Mouse (Mus musculus): ENCODE results near the gene Map1lc3b. TPM values are rescaled to one million over a fixed set of nuclear protein-coding genes. Genes with fewer than 3 reads are reported as not detected.
"Not testable (repeated sequence)": the region's sequence is repeated elsewhere in the genome, so short reads cannot be mapped to it uniquely, and the experiment has no call there.

The Map1lc3b gene
- total RNA-seq, 2 experiments from 2014 or later = 177 to 185 TPM

DNA sequence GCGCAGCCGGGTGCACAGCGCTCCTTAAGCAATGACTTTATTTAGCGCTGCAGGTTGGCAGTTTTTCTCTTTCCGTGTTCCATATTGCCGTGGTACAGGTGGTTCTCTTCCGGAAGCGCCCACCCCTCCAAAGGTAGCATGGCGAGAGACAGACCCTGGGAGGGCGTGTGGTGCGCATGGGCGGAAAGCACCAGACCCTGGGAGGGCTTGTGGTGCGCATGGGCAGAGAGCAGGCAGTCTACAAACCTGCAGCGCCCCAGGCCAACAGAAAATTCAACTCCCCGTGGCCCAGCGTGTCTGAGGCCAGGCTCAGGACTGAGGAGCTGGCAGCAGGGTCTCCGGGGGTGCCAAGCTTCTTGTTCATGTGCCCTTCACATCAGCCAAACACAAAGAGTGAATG, 19.4 kb upstream of the Map1lc3b start:
- no peak for DNase-seq (ENCODE audit: low spot score in 2 of 2)

DNA sequence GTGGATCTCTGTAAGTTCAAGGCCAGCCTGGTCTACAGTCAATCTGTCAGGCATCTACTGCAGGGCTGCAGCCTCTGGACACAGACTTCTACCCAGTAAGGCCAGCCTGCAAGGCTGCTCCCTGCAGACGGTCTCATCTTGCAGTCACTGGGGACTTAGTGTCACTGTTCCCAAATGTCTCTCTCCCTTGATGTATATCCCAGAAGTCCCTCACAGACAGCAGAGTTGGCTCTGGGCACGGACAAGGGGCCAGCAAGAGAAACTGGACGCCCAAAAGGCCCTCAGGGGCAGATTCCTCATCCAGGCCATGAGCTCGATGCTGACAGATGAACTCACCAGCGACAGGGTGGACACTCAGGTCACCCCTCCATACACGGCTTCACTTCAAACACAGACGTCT, 18.0 kb upstream of the Map1lc3b start:
- DNase-seq (ENCODE audit: low spot score in 2 of 2) = no peak

DNA sequence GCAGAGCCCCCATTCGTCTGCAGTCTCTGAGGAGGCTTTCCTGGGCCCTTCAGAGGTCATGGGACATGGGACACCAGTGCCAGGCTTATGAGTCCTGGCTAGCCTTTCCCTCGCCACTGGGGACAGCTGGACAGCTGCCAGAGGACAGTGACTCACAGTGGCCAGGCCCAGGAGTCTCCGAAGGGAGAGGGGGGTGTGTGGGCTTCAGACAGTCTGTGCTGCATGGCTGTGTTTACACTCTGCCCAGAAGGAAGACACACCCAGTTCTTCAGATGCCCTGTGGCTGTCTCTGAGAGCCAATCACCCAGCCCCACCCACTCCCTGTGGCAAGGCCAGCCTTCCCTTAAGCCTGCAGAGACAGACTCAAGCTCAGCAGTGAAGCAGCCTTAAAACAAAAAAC, 16.9 kb upstream of the Map1lc3b start:
- DNase-seq (ENCODE audit: low spot score in 2 of 2) = peak; percentile 81 to 82

DNA sequence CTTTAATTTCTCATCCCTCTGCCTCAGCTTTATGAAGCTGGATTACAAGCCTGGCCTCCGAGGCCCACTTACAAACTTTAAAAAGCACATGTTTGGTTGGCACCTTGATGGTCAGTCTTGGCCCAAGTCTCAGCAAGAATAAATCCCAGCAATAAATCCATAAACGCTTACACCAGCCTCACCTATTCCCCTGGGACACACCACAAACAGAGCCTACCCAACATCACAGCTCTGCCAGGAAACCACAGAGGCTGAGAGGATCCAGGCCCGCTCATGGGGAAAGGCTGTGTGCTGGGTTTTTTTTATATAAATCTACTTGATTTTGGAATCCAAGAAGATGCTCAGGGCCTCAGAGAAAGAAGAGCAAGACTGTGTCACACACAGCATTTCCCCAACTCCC, 14.5 kb upstream of the Map1lc3b start:
- no peak for DNase-seq (ENCODE audit: low spot score in 2 of 2)

DNA sequence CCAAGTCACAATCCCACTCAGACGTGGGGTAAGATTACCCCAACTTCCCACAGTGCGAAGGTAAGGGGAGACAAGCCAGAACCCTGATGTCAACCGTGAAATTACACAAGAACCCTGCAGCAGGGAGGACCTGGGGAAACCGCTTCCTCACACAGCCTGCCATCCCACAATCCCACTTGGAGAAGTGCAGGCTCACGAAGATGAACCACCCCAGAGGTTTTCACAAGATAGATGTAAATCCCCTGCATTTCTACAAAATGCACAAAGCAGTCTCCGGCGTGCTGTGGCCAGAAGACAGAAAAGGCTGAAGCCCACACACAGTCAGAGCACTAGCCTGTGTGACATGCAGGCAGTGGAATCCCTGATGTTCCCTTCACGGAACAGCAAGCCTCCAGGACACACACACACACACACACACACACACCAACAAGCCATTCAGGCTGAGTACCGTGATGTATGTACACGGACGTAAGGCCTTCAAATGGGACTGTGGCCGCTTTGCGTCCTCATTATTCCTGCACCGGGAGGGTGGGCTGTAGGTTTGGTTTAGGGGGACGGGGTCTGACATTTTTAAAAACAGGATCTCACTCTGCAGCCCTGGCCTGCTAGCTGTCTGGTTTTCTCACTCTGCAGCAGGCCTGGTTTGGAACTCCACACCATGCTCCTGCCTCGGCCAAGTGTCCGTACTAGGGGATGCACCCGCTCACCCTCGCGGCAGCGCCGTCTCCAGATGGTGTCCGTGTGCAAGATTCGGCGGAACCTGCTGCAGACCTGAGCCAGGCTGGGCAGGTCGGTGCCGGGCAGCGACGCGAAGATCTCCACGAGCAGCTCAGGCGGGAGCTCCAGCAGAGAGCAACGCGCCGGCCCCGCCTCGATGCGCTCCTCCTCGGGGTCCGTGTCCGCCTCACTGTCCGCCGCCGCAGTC, 12.1 kb upstream of the Map1lc3b start:
- no peak for DNase-seq (ENCODE audit: low spot score in 2 of 2)

DNA sequence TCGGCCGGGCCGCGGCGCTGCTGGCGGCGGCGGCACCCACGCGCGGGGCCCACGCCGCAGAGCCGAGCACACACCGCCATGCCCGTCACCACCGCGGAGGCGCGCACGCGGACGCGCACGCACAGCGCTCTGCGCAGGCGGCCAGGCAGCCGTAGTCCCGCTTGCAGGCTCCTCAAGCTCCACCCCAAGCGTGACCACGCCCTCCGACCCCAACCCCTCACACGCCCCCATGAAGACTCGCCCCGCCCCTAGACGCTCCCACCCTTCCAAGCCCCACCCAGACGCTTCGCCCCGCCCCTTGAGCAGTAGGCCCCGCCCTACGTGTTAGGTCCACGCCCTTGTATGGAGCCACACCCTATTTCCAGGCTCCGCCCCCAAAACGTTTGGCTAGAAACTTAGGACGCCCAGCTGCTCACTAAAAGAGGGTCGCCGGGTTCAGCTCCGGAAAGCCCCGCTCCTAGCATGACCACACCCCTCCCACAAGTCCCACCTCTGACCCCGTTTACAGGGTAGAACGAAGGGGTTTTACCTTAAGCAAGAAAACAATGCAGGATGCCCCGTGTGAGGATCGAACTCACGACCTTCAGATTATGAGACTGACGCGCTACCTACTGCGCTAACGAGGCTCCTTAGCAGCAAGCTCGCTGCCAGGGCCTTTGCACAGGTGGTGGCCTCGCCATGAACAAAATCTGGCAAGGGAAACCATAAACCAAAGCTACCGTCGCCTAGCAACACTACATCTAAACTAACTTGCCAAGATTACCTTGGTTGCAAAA, 11.3 kb upstream of the Map1lc3b start, which contains the start of gene Fbxo31:
Fbxo31 (minus strand) TSS at position 131 of the 776 bp plus-strand sequence.
- peak; percentile 91 to 92 for DNase-seq (ENCODE audit: low spot score in 2 of 2)

DNA sequence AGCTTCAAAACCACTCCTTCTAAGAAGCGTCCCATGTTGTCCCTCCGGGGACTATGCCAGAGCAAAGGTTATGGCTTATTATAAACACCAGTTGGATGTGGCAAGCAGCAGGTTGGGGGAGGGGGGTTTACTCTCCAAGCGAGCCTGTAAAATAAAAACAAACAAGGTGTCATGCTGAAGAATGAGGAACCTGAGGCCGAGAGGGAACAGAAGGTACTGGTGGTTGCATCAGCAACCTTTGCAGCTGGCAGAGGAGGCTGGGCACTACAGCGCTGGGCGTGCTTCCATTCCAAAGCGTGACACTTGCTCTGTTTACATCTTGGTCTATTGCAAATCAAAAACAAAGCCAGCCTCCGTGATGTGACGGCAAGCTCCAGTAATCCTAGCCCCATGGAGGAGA, 9.7 kb upstream of the Map1lc3b start:
- DNase-seq (ENCODE audit: low spot score in 2 of 2) = no peak

DNA sequence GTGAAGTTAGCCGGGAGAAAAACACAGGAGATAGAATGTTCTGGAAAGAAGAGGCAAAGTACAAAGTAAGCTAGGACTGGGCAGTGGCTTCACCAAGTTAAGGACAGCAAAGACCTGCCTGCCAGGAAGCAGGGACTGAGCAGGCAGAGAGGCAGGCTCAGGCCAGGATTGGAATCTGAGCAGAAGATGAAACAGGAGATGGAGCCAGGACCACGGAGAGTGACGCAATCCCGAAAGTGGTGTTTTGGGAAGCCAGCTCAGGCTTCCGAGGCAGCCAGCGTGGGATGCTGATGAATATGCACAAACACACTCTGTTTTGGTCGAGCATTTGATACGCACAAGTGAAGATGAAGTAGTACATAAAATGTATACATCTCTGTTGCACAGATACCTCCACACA, 6.5 kb upstream of the Map1lc3b start:
- no peak for DNase-seq (ENCODE audit: low spot score in 2 of 2)

DNA sequence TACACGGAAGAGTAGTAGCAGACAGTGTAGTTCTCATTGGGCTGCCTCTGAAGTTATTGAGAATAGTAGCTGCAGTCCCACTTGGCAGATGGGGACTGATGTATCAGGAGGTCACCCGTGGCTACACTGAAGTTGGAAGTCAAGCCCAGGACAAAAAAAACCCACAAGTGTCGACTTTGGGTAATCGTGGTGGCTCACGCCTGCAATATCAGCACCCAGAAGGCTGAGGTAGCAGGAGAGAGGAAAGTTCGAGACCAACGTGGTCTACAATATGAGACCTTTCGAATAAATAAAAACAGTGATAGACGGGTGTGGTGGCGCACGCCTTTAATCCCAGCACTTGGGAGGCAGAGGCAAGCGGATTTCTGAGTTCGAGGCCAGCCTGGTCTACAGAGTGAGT, 5.4 kb upstream of the Map1lc3b start:
- DNase-seq (ENCODE audit: low spot score in 2 of 2) = no peak

DNA sequence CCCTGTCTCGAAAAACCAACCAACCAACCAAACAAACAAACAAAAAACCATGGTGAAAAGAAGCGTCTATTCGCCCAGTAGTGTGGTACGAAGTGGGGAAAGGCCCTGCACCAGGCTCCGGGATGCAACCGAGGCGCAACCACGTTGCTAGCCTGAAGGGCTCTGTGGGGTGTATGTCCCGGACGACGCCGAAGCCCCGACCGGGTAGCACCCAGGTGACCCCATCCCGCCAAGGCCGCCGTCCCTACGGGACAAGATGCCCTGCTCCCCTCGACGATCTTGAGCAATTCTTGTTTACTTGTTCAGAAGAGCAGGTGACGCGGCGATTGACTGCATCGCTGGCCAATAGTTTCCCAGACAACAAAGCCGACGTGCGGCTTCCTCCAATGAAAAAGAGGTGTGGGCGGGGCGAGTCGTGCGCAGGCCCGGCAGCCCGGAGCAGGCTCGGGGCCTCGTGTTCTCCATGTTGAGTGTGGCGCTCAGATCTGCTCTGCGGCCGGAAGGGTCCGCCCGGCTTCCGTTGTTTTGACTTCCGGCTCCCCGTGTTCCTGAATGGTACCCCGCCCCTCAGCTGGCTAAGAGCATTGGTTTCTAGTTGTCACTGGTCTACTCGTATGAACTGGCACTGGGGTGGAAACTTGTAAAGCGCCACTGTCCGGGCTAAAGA, 4.9 kb upstream of the Map1lc3b start:
- peak; percentile 98 to 99 for DNase-seq (ENCODE audit: low spot score in 2 of 2)

DNA sequence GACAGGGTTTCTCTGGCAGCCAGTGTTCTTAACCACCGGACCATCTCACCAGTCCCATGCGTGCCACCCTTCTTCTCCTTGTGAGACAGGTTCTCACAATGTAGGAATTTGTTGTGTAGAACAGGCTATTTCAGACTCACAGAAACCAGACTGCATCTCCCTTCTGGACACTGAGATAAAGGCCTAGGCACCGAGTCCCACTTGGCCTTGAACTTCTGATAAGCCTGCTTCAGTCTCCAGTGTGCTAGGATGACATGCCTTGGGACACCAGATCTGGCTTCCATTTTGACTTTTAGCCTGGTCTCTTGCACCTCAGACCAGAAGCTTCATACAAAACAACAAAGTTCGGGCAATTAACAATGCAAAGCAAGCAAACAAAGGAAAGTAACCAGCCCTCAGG, 1.4 kb upstream of the Map1lc3b start:
- no peak for DNase-seq (ENCODE audit: low spot score in 2 of 2)

DNA sequence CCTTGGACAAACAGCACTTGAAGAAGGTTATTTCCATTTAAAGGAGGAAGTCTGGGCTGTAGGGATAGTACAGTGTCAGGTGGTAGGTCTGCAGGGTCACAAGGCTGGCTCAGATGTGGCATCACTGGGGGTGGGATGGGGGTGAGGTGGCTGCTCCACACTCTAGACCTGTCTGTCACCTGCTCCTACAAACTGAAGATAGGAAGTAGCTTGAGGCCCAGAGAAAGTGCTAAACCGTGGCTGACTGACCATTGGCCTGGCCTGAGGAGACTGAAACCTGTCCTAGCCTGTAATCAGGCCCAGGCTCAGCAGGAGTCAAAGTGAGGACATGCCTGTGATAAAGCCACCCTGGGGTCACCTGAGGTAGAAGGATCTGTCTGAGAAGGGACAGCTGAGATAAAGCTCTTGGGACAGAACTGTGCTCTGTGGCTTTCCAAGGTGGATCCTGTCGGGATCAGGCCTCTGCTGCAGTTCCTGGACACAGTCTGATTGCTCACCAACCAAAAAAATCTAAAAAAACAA, 895 bp upstream of the Map1lc3b start:
- DNase-seq (ENCODE audit: low spot score in 2 of 2) = no peak

DNA sequence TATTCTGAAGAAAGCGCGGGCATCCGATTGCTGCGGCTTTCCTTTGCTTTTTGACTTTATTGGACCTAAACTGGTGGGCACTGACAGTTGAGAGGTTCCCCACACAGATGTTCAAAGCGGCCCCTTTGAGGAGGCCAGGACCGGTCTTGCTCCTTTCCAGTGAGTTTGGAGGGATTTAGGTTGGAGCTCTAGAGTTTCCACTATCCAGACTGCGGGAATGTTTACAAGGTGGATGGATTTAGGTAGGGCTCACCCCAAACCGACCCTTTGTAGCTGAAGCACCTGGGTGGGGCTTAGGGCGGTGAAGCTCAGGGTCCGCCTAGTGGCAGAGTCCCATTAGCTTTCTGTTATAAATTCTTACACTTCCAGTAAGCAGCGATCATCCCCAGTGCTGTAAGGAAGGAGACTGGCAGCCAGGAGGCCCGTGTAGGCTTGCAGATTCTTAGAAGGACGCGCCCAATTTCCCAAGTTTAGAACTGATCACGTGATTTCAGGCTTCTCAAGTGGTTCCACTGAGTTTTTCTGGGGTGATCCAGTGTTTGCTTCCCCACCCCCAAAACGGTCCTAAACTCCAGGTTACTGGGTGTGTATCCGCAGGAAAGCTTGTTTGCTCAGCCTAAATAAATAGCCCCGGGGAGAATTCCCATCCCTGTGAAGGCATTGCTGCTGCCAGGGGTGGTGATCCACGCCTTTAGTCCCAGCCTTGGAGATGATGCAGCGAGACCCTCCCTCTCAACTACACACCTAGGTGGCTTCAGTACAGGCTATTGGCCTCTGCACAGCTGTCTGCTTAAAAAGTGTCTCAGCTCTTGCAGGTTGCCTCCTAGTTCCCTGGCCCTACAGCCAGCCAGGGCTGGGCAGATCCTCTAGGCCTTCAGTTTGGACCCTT, 1.3 kb downstream of the Map1lc3b start:
- DNase-seq (ENCODE audit: low spot score in 2 of 2) = no peak

DNA sequence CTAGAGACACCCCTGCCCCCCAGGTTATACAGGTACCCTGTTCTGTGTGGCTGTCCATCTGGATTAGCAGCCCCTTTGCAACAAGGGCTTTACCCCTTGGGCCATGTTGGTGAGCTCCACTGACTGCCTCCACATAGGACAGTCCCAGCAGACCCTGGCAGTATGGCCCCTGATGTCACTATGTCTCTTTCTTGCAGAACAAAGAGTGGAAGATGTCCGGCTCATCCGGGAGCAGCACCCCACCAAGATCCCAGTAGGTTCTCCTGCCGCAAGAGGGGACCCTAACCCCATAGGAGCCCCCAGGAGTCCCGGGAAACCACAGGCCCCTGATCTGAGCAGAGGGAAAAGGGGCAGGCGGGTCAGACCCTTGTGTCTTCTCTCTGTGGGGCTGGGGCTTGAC, 3.1 kb downstream of the Map1lc3b start:
- no peak for DNase-seq (ENCODE audit: low spot score in 2 of 2)

DNA sequence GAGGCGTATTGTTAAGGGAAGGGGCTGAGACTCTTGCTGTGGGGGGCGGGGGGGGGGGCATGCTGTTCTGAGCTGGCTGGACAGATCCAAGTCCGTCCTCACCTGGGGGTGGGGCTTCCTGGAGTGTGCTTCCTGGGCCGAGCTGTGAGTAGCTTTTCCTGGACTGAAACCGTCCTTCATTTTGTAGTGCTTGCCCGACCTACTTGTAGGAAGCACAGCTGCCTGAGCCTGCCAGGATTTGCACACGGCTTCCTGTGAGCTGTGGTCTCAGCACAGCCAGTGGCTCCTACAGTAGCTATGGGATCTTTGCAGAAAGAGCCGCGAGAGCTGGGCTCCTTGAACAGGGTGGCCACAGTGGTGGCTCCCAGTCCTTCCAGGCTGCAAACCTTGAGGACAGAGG, 3.8 kb downstream of the Map1lc3b start:
- DNase-seq (ENCODE audit: low spot score in 2 of 2) = no peak

DNA sequence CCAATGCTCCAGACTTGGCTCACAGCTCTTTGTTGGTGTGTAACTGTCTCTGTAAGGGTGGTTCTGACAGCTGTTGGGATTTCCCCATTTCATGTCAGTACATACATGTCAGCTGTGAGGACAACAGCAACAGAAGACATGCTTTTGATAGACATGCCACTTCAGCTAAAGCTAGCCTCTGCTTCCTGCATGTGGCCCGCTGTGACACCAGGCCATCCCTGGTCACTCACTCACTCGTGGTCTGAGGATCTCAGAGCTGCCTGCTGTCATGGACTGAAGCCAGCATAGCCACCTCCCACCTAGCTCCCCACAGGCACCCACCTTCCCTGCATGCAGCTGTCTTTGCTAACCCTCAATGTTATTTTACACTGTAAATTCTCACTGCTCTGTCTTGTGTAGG, 7.3 kb downstream of the Map1lc3b start:
- DNase-seq (ENCODE audit: low spot score in 2 of 2) = not testable (repeated sequence)

DNA sequence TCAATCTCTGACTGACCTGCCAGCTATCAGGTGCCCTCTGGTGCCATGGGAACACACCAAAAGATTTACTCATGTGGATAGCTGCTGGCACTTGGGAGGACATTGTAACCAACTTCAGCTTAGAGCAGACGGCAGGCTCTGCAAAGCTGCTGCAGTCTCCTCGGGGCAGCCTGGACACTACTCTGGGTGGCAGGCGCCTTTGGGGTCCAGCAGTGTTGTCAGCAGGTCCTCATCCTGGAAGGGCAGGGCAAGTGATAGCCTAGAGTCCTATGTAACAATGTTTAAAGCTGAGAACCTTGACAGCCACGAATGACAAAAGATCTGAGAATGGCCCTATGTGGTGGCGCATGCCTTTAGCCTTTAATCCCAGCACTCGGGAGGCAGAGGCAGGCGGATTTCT, 8.0 kb downstream of the Map1lc3b start:
- DNase-seq (ENCODE audit: low spot score in 2 of 2) = no peak

DNA sequence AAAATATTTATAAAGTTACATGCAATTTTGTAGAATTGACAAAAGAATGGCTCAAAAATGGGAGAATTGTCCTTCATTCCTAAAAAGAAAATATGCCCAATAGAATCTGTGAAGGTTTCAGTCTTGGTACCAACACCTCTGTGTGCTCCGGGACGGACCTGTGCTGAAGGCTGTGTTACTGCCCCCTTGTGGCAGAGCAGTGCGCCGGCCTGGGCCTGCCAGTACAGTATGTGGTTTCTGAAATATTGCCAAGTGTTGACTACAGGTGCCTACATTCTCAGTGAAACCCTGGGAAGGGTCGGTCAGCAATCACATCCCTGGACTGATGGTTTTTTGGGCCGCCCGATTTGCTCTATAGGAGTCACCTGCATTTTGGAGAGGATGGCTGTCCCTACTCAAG, 8.7 kb downstream of the Map1lc3b start:
- DNase-seq (ENCODE audit: low spot score in 2 of 2) = peak; percentile 76 to 79

DNA sequence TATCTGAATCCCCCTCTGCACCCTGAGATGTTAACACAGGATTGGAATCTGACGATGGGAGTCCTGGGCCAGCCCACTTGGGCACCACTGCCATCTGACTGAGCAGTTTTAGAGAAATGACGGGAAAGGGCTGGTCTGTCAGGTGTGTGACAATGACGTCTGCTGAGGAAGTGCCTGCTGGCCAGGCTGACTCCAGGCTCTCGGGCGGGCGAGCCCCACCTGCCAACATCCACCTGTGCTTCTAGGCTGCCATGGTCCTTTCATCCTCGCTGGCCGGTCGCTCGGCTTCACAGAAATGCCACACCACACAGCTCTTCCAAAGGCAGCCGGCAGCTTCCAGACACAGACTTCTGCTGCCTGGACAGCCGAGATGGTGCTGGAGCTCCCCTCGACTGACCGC, 9.7 kb downstream of the Map1lc3b start:
- DNase-seq (ENCODE audit: low spot score in 2 of 2) = no peak

DNA sequence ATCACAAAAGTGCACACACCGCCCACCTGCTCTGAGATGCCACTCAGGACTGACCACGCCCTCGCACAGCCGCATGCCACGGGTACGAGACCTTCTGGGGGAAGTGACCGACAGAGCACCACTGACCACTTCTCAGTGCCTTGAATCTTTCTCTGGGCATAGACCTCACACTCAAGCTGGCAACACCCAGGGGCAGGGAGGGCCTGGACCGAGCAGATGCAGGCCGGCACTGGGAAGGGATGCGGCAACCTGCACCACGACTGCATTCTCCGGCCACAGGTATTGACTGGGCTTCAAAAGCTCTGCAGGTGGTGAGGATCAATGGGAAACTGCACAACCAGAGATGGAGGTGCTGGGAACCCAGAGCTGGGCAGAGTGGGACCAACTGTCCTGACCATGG, 12.2 kb downstream of the Map1lc3b start:
- DNase-seq (ENCODE audit: low spot score in 2 of 2) = no peak
